Mouse (Mus musculus) WW6 (cell line): ENCODE results near the gene Myo1d.

ENCODE experiments used
- DNase-seq: peaks from one replicate; pipeline ENCODE4 v3.0.0-alpha.2; 2013; ENCODE audit warnings: low read depth, low spot score

Myo1d gene

GRCm38 (mm10) chr11:80553046-80553445 is 226.8 kb downstream of the Myo1d start:
- DNase-seq: no peak

- no peak for DNase-seq
Observed at GRCm38 (mm10) chr11:80551634-80552033, 228.2 kb downstream of the Myo1d start.

- no peak for DNase-seq
Observed at GRCm38 (mm10) chr11:80550264-80550663, 229.6 kb downstream of the Myo1d start.

- no peak for DNase-seq
Observed at GRCm38 (mm10) chr11:80549854-80550253, 230.0 kb downstream of the Myo1d start.

GRCm38 (mm10) chr11:80546233-80546632 is 233.6 kb downstream of the Myo1d start:
- no peak for DNase-seq

- DNase-seq: no peak
Observed at GRCm38 (mm10) chr11:80539056-80539455, 240.8 kb downstream of the Myo1d start.

GRCm38 (mm10) chr11:80532966-80533365 is 246.9 kb downstream of the Myo1d start:
- no peak for DNase-seq

GRCm38 (mm10) chr11:80529149-80529548 is 250.7 kb downstream of the Myo1d start:
- no peak for DNase-seq

GRCm38 (mm10) chr11:80527697-80528096 is 252.1 kb downstream of the Myo1d start:
- peak; percentile 26 for DNase-seq

- DNase-seq: no peak
Observed at GRCm38 (mm10) chr11:80524213-80524612, 255.6 kb downstream of the Myo1d start.

GRCm38 (mm10) chr11:80523410-80523809 is 256.4 kb downstream of the Myo1d start:
- no peak for DNase-seq

- no peak for DNase-seq
Observed at GRCm38 (mm10) chr11:80522852-80523251, 257.0 kb downstream of the Myo1d start.

GRCm38 (mm10) chr11:80521148-80521547 is 258.7 kb downstream of the Myo1d start:
- DNase-seq: no peak

- DNase-seq: peak; percentile 59
Observed at GRCm38 (mm10) chr11:80518421-80519367, 261.1 kb downstream of the Myo1d start.

GRCm38 (mm10) chr11:80515895-80516294 is 263.9 kb downstream of the Myo1d start:
- DNase-seq: no peak

GRCm38 (mm10) chr11:80515346-80515745 is 264.5 kb downstream of the Myo1d start:
- no peak for DNase-seq

- DNase-seq: no peak
Observed at GRCm38 (mm10) chr11:80513796-80514195, 266.0 kb downstream of the Myo1d start.

GRCm38 (mm10) chr11:80512313-80513056 is 267.3 kb downstream of the Myo1d start:
- no peak for DNase-seq

- DNase-seq: no peak
Observed at GRCm38 (mm10) chr11:80510124-80510523, 269.7 kb downstream of the Myo1d start.

- no peak for DNase-seq
Observed at GRCm38 (mm10) chr11:80509176-80509506, 270.7 kb downstream of the Myo1d start.

- no peak for DNase-seq
Observed at GRCm38 (mm10) chr11:80508361-80509175, 271.3 kb downstream of the Myo1d start.

- no peak for DNase-seq
Observed at GRCm38 (mm10) chr11:80507791-80508190, 272.0 kb downstream of the Myo1d start.
